Mouse (Mus musculus) right cerebral cortex, postnatal 10 days (tissue): ENCODE data around the gene Vmn2r20.
"Not testable (repeated sequence)": the region's sequence is repeated elsewhere in the genome, so short reads cannot be mapped to it uniquely, and the experiment has no call there.

Source experiments
- DNase-seq, 2 experiments: peaks; one replicate each; pipeline ENCODE4 v3.0.0; 2021; ENCODE audit warnings: low spot score in 2 of 2

The Vmn2r20 gene

GRCm38 (mm10) chr6:123418016-123418415, at the start of gene Vmn2r20:
TSS of gene Vmn2r20 (minus strand) at chr6:123418116.
- DNase-seq = not testable (repeated sequence)

GRCm38 (mm10) chr6:123424413-123424812, 6.5 kb upstream of the Vmn2r20 start:
- DNase-seq = not testable (repeated sequence)

- not testable (repeated sequence) for DNase-seq
Measured at GRCm38 (mm10) chr6:123406918-123407665, 10.8 kb downstream of the Vmn2r20 start.

DNA sequence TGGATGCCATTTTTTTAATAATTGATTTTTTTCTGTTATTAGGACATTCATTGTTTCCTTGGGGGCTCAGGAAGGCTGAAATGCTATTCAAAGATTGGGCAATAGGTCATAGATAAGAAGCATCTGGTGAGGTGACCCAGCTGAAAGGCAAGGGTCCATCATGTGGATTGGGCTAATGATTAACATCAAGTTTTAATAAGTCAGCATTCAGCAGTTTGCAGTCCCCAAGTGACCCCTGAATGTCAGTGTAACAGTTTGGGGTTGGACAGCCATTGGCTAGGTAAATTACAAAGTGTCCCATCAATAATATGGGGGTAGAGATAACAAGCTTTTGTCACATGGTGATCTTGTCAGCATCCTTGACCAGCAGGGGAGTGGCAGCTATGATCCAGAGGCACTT, 29.1 kb downstream of the Vmn2r20 start:
- DNase-seq = not testable (repeated sequence)

GRCm38 (mm10) chr6:123346141-123346540, 71.8 kb downstream of the Vmn2r20 start:
- DNase-seq = no peak

GRCm38 (mm10) chr6:123340093-123340492, 77.8 kb downstream of the Vmn2r20 start:
- peak; percentile 18 to 23 for DNase-seq

GRCm38 (mm10) chr6:123332503-123332902, 85.4 kb downstream of the Vmn2r20 start:
- DNase-seq = no peak
